Mouse (Mus musculus) c-Kit-positive CD71-negative TER-119-negative erythroid progenitor cells, embryonic 14.5 days (primary cell): ENCODE measurements around the gene Tfap4.
A peak's percentile ranks its signal among the peaks of the same experiment; 100 is the strongest.
"Not testable (repeated sequence)": the region's sequence is repeated elsewhere in the genome, so short reads cannot be mapped to it uniquely, and the experiment has no call there.

Experiments used
- DNase-seq: peaks from one replicate; pipeline ENCODE4 v3.0.0-alpha.2; 2013; ENCODE audit warnings: low read depth

Gene Tfap4

DNA sequence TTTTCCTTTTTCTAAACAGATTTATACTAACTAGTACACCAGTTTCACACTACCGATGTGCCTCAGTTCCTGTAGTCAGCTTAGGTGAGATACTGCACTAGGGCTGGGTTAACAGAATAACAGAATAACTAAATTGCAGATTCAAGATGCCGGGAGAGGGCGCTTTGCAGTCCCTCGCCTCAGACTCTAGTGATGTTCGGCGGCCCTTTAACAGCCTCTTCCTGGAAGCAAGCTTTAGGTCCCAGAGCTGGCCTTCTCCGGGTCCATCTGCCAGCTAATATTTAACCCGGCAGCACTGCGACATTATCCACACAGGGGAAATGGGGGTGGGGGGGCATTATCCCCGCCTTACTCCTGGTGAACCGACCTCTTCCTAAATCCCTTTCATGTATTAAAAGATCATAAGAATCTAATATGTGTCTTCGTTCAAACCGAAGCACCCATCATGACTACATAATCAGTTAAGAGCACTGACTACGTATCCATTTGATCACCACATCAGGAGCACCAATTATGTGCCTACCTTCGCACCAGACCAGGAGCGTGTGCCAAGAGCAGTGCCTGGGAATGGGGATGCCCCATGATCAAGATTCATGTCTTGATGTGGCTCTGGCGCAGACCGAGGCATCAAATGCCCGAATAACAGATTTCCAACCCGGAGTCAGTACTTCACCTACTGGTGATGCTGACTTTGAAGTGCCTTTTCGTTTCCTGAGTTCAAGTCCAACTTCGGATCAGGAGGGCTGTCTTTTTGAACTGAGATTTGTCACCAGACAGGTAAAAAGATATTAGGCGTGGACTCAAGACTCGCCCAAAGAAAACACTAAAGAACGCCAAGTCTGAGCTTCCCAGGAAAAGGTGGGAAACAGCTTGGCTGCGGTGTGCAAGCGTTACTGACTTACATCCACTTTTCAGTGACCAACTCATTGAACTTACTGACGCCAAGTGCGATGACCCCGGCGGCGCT lies 33.5 kb upstream of the Tfap4 start:
- DNase-seq, result no peak

- DNase-seq, result no peak
Measured at GRCm38 (mm10) chr16:4590236-4590635, 30.6 kb upstream of the Tfap4 start.

GRCm38 (mm10) chr16:4587516-4588210 lies 28.0 kb upstream of the Tfap4 start:
- DNase-seq, result no peak

GRCm38 (mm10) chr16:4586531-4587123 lies 27.0 kb upstream of the Tfap4 start:
- DNase-seq, result peak; percentile 95

GRCm38 (mm10) chr16:4585642-4586530 lies 26.2 kb upstream of the Tfap4 start:
- no peak for DNase-seq

- DNase-seq, result no peak
Measured at GRCm38 (mm10) chr16:4584438-4584837, 24.8 kb upstream of the Tfap4 start.

DNA sequence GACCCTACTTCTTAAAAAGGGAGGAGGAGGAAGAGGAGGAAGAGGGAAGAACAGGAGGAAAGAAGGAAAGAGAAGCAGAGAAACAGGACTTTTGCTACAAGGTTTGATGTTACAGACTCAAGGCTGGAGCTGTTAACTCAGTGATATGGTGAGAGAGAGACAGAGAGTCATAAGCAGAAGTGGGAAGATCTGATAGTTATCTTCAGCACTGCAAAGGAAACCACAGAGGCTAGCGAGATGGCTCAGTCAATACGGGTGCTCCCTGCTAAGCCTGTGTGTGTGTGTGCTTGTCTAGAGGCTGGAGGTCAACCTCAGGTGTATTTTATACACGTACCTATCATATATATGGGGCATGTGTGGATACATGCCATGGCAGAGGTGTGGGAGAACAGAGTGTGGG lies 24.2 kb upstream of the Tfap4 start:
- DNase-seq, result no peak

DNA sequence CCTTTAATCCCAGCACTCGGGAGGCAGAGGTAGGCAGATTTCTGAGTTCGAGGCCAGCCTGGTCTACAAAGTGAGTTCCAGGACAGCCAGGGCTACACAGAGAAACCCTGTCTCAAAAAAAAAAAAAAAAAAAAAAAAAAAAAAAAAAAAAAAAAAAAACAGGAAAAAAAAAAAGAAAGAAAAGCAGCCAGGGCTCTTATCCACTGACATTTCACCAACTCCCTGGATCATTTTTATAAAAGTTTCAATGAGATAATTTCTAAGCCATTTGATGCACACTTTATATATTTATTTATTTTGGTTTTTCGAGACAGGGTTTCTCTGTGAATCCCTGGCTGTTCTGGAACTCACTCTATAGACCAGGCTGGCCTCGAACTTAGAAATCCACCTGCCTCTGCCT lies 21.5 kb upstream of the Tfap4 start:
- not testable (repeated sequence) for DNase-seq

DNA sequence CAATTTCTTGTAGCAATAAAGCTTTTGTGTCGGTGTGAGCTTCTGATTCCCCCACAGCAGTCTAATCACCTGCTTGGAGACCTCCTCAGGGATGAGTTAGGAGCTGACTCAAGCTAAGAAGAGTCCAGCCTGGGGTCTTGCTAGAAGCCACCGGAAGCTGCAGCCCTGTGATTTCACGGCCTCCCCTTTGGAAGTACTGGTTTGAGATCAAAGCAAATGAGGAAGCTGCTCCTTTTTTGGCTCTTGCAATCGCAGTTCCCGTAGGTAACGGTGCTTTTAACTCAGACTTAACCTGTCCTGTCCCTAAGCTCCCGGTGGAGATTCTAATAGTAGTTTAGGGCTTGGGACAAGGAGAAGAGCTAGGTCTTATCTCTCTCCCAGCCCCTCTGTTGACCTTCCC lies 19.0 kb upstream of the Tfap4 start:
- DNase-seq, result no peak

GRCm38 (mm10) chr16:4576873-4577272 lies 17.2 kb upstream of the Tfap4 start:
- no peak for DNase-seq

- no peak for DNase-seq
Measured at GRCm38 (mm10) chr16:4576038-4576437, 16.4 kb upstream of the Tfap4 start.

- no peak for DNase-seq
Measured at GRCm38 (mm10) chr16:4570737-4571136, 11.1 kb upstream of the Tfap4 start.

- peak; percentile 89 for DNase-seq
Measured at GRCm38 (mm10) chr16:4567912-4568311, 8.3 kb upstream of the Tfap4 start.

GRCm38 (mm10) chr16:4560145-4560952 lies 695 bp upstream of the Tfap4 start:
- peak; percentile 63 for DNase-seq

DNA sequence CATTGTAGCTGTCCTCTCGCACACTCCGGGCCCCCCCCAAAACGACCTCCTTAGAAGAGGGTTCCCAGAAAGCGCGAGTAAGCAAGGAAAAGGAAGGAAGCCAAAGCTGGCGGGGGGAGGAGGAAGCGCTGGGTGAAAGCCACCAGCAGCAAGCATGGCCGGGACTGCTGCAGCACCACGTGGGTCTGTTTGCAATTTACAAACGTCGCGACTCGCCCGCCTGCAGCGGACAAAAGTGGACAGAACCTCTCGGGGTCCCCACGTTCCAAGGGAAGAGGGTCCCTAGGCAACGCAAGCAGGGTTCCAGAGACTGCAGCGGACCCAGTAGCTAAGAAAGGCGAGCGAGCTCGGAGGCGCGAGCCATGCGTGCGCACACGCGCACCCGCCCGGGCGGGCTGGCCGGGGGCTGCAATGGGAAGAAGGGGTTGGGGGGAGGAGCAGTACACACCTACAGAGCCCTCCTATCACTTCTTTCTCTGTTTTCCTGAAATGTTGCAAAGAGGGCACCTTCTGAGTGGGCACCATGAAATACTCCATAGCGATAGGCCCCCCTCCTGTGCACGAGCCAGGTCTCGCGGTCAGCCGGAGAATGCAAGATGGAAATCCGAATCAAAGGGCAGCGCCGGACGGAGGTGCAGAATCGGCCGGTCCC lies 548 bp downstream of the Tfap4 start:
- peak; percentile 41 for DNase-seq

GRCm38 (mm10) chr16:4558384-4558979 lies 1.2 kb downstream of the Tfap4 start:
- peak; percentile 77 for DNase-seq

DNA sequence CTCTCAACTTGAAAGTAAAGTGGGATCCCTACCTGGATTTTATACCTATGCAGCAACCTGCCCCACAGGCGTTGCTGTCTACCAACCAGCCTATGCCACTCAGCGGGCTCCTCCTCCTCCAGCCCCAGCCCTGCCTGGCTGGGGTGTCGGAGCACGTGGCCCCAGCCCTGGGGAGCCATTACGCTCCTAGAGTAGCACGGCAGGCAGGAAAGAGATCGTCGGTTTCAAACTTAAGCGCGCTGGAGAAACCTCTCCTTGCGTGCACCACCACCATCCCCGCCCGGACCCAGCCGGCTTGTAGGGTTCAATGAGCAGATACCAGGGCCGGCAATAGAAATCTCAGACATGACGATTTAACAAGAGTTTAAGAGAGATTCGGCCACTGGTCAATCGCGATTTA lies 1.7 kb downstream of the Tfap4 start:
- no peak for DNase-seq

- DNase-seq, result no peak
Measured at GRCm38 (mm10) chr16:4557085-4557484, 2.6 kb downstream of the Tfap4 start.

- no peak for DNase-seq
Measured at GRCm38 (mm10) chr16:4555555-4555954, 4.1 kb downstream of the Tfap4 start.
